Mouse (Mus musculus): ENCODE results near the gene March10. TPM values are rescaled to one million over a fixed set of nuclear protein-coding genes. Genes with fewer than 3 reads are reported as not detected.
A peak's percentile ranks its signal among the peaks of the same experiment; 100 is the strongest.

The March10 gene
- polyA plus RNA-seq, 1 experiment from 2014 or later, result 0.23 TPM

DNA sequence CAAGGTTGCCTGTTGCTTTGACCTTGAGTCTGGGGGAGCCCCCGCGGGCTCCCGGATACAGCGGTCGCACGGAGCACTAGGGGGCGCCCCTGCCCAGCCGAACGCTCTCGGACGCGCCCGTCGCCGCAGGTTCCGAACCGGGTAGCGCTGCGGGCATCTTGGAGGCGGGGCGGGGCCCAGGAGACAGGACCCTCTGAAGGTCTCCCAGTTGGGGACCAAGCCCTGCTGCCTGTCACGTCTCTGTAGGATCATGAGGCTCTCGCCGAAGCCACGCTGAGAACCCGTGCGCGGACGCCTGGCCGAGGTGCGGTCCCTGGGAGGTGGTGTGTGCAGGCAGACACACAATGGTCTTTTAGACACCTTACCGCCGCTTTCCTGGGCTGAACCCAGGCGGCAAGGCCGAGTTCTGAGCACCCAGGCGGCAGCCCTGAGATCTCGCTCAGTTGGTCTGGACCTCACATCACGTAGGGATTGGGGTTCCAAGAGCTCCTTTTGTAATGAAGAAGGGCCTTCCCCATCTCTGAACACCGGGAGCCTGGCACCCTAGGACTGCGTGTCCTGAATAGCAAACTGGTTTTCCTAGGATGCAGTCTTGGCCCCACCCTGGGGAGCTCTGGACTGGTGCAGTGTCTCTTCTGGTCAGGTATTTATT lies 93.5 kb downstream of the March10 start:
- peak overlapping the region; percentile 80 for H3K9ac ChIP-seq (ENCODE audit: low read length)
- H3K27ac ChIP-seq (ENCODE audit: low read depth, low read length), result peak overlapping the region; percentile 75
- peak overlapping the region; percentile 84 for H3K4me2 ChIP-seq (ENCODE audit: low read length)
- WGBS, result under 1% methylated on average over 37 of the region's 40 CpGs
- H3K4me1 ChIP-seq (ENCODE audit: control insufficient read depth, insufficient read depth, low read length), result peaks cover 22% of the 10 kb centered on the region
- peak overlapping the region; percentile 49 for H3K4me3 ChIP-seq (ENCODE audit: low read depth, low read length)
- no peaks in the 10 kb centered on the region for H3K36me3 ChIP-seq (ENCODE audit: control insufficient read depth, insufficient read depth, low read length)
- H3K27me3 ChIP-seq (replicated peaks; ENCODE audit: control insufficient read depth, insufficient read depth, low read length), result no peaks in the 10 kb centered on the region
- peak; percentile 84 for ATAC-seq
- peak; percentile 84 for DNase-seq (ENCODE audit: low spot score)
- no peaks in the 10 kb centered on the region for H3K9me3 ChIP-seq (replicated peaks; ENCODE audit: control insufficient read depth, low read length)

GRCm38 (mm10) chr11:105362041-105362765 lies 94.3 kb downstream of the March10 start:
- ATAC-seq (0 out of 2 replicates have a peak, but pooled peaks have one; percentile 1), DNase-seq (ENCODE audit: low spot score) (peak; percentile 42)
- Histone ChIP-seq H3K4me1 (ENCODE audit: control insufficient read depth, insufficient read depth, low read length) (peaks cover 22% of the 10 kb centered on the region), H3K4me3 (ENCODE audit: low read depth, low read length) (no peak overlapping the region), H3K27me3 (replicated peaks; ENCODE audit: control insufficient read depth, insufficient read depth, low read length) (no peaks in the 10 kb centered on the region), H3K9me3 (replicated peaks; ENCODE audit: control insufficient read depth, low read length) (no peaks in the 10 kb centered on the region), H3K9ac (ENCODE audit: low read length) (no peak overlapping the region), H3K27ac (ENCODE audit: low read depth, low read length) (no peak overlapping the region), H3K36me3 (ENCODE audit: control insufficient read depth, insufficient read depth, low read length) (no peaks in the 10 kb centered on the region), H3K4me2 (ENCODE audit: low read length) (no peak overlapping the region)
- WGBS, result 82% methylated on average over 4 of the region's 4 CpGs

DNA sequence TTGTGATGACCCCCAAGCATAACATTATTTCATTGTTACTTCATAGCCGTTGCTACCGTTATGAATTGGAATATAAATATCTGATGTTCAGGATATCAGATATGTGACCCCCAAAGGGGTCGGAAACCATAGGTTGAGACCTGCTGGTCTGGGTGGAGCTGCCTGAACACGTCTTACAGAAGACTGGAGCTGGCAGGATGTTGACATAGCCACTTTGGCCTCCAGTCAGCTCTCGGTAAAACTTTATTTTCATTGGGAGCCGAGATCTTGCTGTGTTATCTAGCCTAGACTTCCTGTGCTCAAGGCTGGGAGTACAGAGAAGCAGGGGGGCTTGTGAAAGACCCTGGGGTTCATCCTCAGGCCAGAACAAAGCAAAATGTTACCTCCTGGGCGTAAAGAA lies 100.2 kb downstream of the March10 start:
- ATAC-seq, result no peak
- Histone ChIP-seq H3K4me2 (ENCODE audit: low read length) (no peak overlapping the region), H3K4me1 (ENCODE audit: control insufficient read depth, insufficient read depth, low read length) (no peaks in the 10 kb centered on the region), H3K27ac (ENCODE audit: low read depth, low read length) (no peak overlapping the region), H3K36me3 (ENCODE audit: control insufficient read depth, insufficient read depth, low read length) (no peaks in the 10 kb centered on the region), H3K9ac (ENCODE audit: low read length) (no peak overlapping the region), H3K9me3 (replicated peaks; ENCODE audit: control insufficient read depth, low read length) (no peaks in the 10 kb centered on the region), H3K27me3 (replicated peaks; ENCODE audit: control insufficient read depth, insufficient read depth, low read length) (no peaks in the 10 kb centered on the region), H3K4me3 (ENCODE audit: low read depth, low read length) (no peak overlapping the region)
- 88% methylated on average over 7 of the region's 7 CpGs for WGBS
- no peak for DNase-seq (ENCODE audit: low spot score)

DNA sequence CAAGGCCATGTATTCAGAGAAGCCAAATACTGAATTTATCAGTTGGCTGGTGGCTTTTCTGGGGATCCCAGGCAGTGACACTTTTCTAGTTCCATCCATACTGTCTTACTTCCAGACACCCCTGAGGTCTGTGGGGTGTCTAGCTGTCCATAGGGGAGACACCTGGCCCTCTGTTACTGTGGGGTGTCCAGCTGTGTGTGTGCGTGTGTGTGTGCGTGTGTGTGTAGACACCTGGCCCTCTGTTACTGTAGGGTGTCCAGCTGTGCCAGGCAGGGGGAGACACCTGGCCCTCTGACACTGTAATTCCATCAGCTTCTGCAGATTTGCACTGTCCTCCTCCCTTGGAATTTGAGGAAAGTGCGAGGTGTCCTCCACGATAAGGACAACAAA lies 102.6 kb downstream of the March10 start:
- Histone ChIP-seq H3K27ac (ENCODE audit: low read depth, low read length) (no peak overlapping the region), H3K4me2 (ENCODE audit: low read length) (no peak overlapping the region), H3K9me3 (replicated peaks; ENCODE audit: control insufficient read depth, low read length) (no peaks in the 10 kb centered on the region), H3K27me3 (replicated peaks; ENCODE audit: control insufficient read depth, insufficient read depth, low read length) (no peaks in the 10 kb centered on the region), H3K4me1 (ENCODE audit: control insufficient read depth, insufficient read depth, low read length) (no peaks in the 10 kb centered on the region), H3K36me3 (ENCODE audit: control insufficient read depth, insufficient read depth, low read length) (no peaks in the 10 kb centered on the region), H3K4me3 (ENCODE audit: low read depth, low read length) (no peak overlapping the region), H3K9ac (ENCODE audit: low read length) (no peak overlapping the region)
- ATAC-seq, result no peak
- WGBS, result 86% methylated on average over 4 of the region's 4 CpGs
- DNase-seq (ENCODE audit: low spot score), result no peak

- 0 out of 2 replicates have a peak, but pooled peaks have one; percentile 18 for ATAC-seq
- Histone ChIP-seq H3K9ac (ENCODE audit: low read length) (no peak overlapping the region), H3K27me3 (replicated peaks; ENCODE audit: control insufficient read depth, insufficient read depth, low read length) (no peaks in the 10 kb centered on the region), H3K4me2 (ENCODE audit: low read length) (no peak overlapping the region), H3K36me3 (ENCODE audit: control insufficient read depth, insufficient read depth, low read length) (peaks cover 4% of the 10 kb centered on the region; the same call in 1 of the 2 replicates), H3K4me3 (ENCODE audit: low read depth, low read length) (no peak overlapping the region), H3K4me1 (ENCODE audit: control insufficient read depth, insufficient read depth, low read length) (no peaks in the 10 kb centered on the region), H3K9me3 (replicated peaks; ENCODE audit: control insufficient read depth, low read length) (no peaks in the 10 kb centered on the region), H3K27ac (ENCODE audit: low read depth, low read length) (no peak overlapping the region)
- WGBS, result 51% methylated on average over 9 of the region's 9 CpGs
- DNase-seq (ENCODE audit: low spot score), result peak; percentile 23
Observed at GRCm38 (mm10) chr11:105352954-105353890, 103.3 kb downstream of the March10 start.

DNA sequence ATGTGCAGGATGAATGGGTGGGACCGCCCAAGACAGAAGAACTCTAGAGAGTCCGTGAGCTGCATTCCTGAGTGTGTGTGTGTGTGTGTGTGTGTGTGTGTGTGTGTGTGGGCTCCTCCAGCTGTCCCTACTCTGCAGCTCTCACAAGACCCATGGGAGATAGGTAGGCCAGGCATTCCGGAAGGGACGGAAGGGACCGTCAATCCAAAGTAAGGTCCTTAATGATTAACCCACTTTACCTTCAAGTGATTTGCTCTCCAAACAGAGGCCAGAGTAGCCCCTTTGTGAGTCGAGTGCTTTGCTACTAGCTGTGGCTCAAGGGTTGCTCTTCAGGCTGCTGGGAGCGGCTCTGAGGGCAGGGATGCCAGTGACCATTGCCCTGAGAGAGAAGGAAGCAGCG lies 104.4 kb downstream of the March10 start:
- Histone ChIP-seq H3K9ac (ENCODE audit: low read length) (no peak overlapping the region), H3K9me3 (replicated peaks; ENCODE audit: control insufficient read depth, low read length) (no peaks in the 10 kb centered on the region), H3K4me3 (ENCODE audit: low read depth, low read length) (no peak overlapping the region), H3K27ac (ENCODE audit: low read depth, low read length) (no peak overlapping the region), H3K4me1 (ENCODE audit: control insufficient read depth, insufficient read depth, low read length) (no peaks in the 10 kb centered on the region), H3K4me2 (ENCODE audit: low read length) (no peak overlapping the region), H3K27me3 (replicated peaks; ENCODE audit: control insufficient read depth, insufficient read depth, low read length) (no peaks in the 10 kb centered on the region), H3K36me3 (ENCODE audit: control insufficient read depth, insufficient read depth, low read length) (peaks cover 4% of the 10 kb centered on the region; the same call in 1 of the 2 replicates)
- WGBS, result 75% methylated on average over 8 of the region's 8 CpGs
- DNase-seq (ENCODE audit: low spot score), result no peak
- ATAC-seq, result no peak

GRCm38 (mm10) chr11:105350643-105351042 lies 105.9 kb downstream of the March10 start:
- ATAC-seq (no peak), DNase-seq (ENCODE audit: low spot score) (no peak)
- no peak overlapping the region for H3K27ac ChIP-seq (ENCODE audit: low read depth, low read length)
- WGBS, result 90% methylated on average over 7 of the region's 7 CpGs
- peaks cover 4% of the 10 kb centered on the region; the same call in 1 of the 2 replicates for H3K36me3 ChIP-seq (ENCODE audit: control insufficient read depth, insufficient read depth, low read length)
- H3K9ac ChIP-seq (ENCODE audit: low read length), result no peak overlapping the region
- H3K4me1 ChIP-seq (ENCODE audit: control insufficient read depth, insufficient read depth, low read length), result no peaks in the 10 kb centered on the region
- no peak overlapping the region for H3K4me3 ChIP-seq (ENCODE audit: low read depth, low read length)
- H3K4me2 ChIP-seq (ENCODE audit: low read length), result no peak overlapping the region
- no peaks in the 10 kb centered on the region for H3K9me3 ChIP-seq (replicated peaks; ENCODE audit: control insufficient read depth, low read length)
- no peaks in the 10 kb centered on the region for H3K27me3 ChIP-seq (replicated peaks; ENCODE audit: control insufficient read depth, insufficient read depth, low read length)

DNA sequence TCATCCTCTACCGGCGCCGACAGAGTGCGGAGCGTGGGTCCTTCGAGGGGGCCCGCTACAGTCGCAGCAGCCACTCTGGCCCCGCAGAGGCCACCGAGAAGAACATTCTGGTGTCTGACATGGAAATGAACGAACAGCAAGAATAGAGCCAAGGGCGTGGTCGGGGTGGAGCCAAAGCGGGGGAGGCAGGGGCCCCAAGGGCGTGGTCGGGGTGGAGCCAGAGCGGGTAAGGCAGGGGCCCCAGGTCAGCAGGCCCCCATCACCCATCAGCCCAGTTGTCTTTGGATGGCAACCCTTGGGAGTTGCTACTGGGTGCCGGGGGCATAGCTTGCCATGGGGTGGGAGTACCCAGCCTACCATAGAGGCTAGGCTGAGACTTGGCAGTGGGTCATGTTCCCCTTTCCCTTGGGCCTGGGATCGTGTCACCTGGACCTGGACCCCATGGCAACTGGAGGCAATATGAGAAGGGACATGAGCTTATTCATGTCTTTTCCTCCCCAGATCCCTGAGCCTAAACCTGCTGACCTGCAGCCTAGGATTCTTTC lies 106.7 kb downstream of the March10 start:
- WGBS, result 95% methylated on average over 19 of the region's 19 CpGs
- no peak overlapping the region for H3K9ac ChIP-seq (ENCODE audit: low read length)
- H3K4me3 ChIP-seq (ENCODE audit: low read depth, low read length), result no peak overlapping the region
- H3K4me1 ChIP-seq (ENCODE audit: control insufficient read depth, insufficient read depth, low read length), result no peaks in the 10 kb centered on the region
- peaks cover 4% of the 10 kb centered on the region; the same call in 1 of the 2 replicates for H3K36me3 ChIP-seq (ENCODE audit: control insufficient read depth, insufficient read depth, low read length)
- DNase-seq (ENCODE audit: low spot score) (no peak), ATAC-seq (no peak)
- H3K9me3 ChIP-seq (replicated peaks; ENCODE audit: control insufficient read depth, low read length), result no peaks in the 10 kb centered on the region
- no peak overlapping the region for H3K27ac ChIP-seq (ENCODE audit: low read depth, low read length)
- no peaks in the 10 kb centered on the region for H3K27me3 ChIP-seq (replicated peaks; ENCODE audit: control insufficient read depth, insufficient read depth, low read length)
- H3K4me2 ChIP-seq (ENCODE audit: low read length), result no peak overlapping the region

Data from forebrain, embryonic 14.5 days (tissue).